Mouse (Mus musculus): Measurements from ENCODE around the gene Ttc9c. TPM values are rescaled to one million over a fixed set of nuclear protein-coding genes. Genes with fewer than 3 reads are reported as not detected.

Gene Ttc9c
- polyA plus RNA-seq, 1 experiment from 2014 or later, result 55.0 TPM

- peak within 1 kb of the TSS; percentile 60 for H3K27ac ChIP-seq (ENCODE audit: low read length)
- H3K4me1 ChIP-seq (ENCODE audit: control insufficient read depth, insufficient read depth, low read length), result peaks cover 25% of the 10 kb centered on the region
- H3K36me3 ChIP-seq (ENCODE audit: control insufficient read depth, insufficient read depth, low read length), result peaks cover 16% of the 10 kb centered on the region
- peak within 1 kb of the TSS; percentile 72 for H3K9ac ChIP-seq (ENCODE audit: low read depth, low read length)
- WGBS, result 2% methylated on average over 25 of the region's 25 CpGs
- H3K4me3 ChIP-seq (ENCODE audit: low read depth, low read length), result peak within 1 kb of the TSS; percentile 68
- peak within 1 kb of the TSS; percentile 93 for H3K4me2 ChIP-seq (ENCODE audit: low read length)
- H3K9me3 ChIP-seq (replicated peaks; ENCODE audit: control insufficient read depth, low read length, poor library complexity, severe bottlenecking), result no peaks in the 10 kb centered on the region
- peak; percentile 75 for ATAC-seq
- no peaks in the 10 kb centered on the region for H3K27me3 ChIP-seq (ENCODE audit: control insufficient read depth, insufficient read depth, low read depth, low read length)
Measured at GRCm38 (mm10) chr19:8798264-8798946, 20.7 kb downstream of the Ttc9c start, which contains the start of gene Polr2g. Gene Polr2g, minus strand, starts transcription at chr19:8798577.

GRCm38 (mm10) chr19:8790171-8790570 lies 29.0 kb downstream of the Ttc9c start:
- Histone ChIP-seq H3K9ac (ENCODE audit: low read depth, low read length) (no peak overlapping the region), H3K27ac (ENCODE audit: low read length) (no peak overlapping the region), H3K9me3 (replicated peaks; ENCODE audit: control insufficient read depth, low read length, poor library complexity, severe bottlenecking) (no peaks in the 10 kb centered on the region), H3K4me1 (ENCODE audit: control insufficient read depth, insufficient read depth, low read length) (peaks cover 14% of the 10 kb centered on the region), H3K4me3 (ENCODE audit: low read depth, low read length) (no peak overlapping the region), H3K27me3 (ENCODE audit: control insufficient read depth, insufficient read depth, low read depth, low read length) (no peaks in the 10 kb centered on the region), H3K36me3 (ENCODE audit: control insufficient read depth, insufficient read depth, low read length) (peaks cover 24% of the 10 kb centered on the region), H3K4me2 (ENCODE audit: low read length) (no peak overlapping the region)
- no peak for ATAC-seq
- WGBS, result 87% methylated on average over 7 of the region's 7 CpGs

- no peaks in the 10 kb centered on the region for H3K9me3 ChIP-seq (replicated peaks; ENCODE audit: control insufficient read depth, low read length, poor library complexity, severe bottlenecking)
- no peak for ATAC-seq
- WGBS, result 24% methylated on average over 1 of the region's 1 CpGs
- H3K27ac ChIP-seq (ENCODE audit: low read length), result peak overlapping the region; percentile 39; the same call in 1 of the 2 replicates
- H3K4me2 ChIP-seq (ENCODE audit: low read length), result no peak overlapping the region
- peaks cover 16% of the 10 kb centered on the region for H3K4me1 ChIP-seq (ENCODE audit: control insufficient read depth, insufficient read depth, low read length)
- H3K27me3 ChIP-seq (ENCODE audit: control insufficient read depth, insufficient read depth, low read depth, low read length), result no peaks in the 10 kb centered on the region
- H3K4me3 ChIP-seq (ENCODE audit: low read depth, low read length), result no peak overlapping the region
- peaks cover 16% of the 10 kb centered on the region for H3K36me3 ChIP-seq (ENCODE audit: control insufficient read depth, insufficient read depth, low read length)
- no peak overlapping the region for H3K9ac ChIP-seq (ENCODE audit: low read depth, low read length)
Measured at GRCm38 (mm10) chr19:8789171-8789570, 30.0 kb downstream of the Ttc9c start.

- H3K4me3 ChIP-seq (ENCODE audit: low read depth, low read length), result no peak overlapping the region
- H3K27me3 ChIP-seq (ENCODE audit: control insufficient read depth, insufficient read depth, low read depth, low read length), result no peaks in the 10 kb centered on the region
- H3K9ac ChIP-seq (ENCODE audit: low read depth, low read length), result 0 out of 2 replicates have a peak overlapping the region, but pooled peaks have one; percentile 10
- 12% methylated on average over 3 of the region's 3 CpGs for WGBS
- peak overlapping the region; percentile 39 for H3K27ac ChIP-seq (ENCODE audit: low read length)
- no peak overlapping the region for H3K4me2 ChIP-seq (ENCODE audit: low read length)
- peaks cover 10% of the 10 kb centered on the region for H3K36me3 ChIP-seq (ENCODE audit: control insufficient read depth, insufficient read depth, low read length)
- no peak for ATAC-seq
- H3K4me1 ChIP-seq (ENCODE audit: control insufficient read depth, insufficient read depth, low read length), result peaks cover 16% of the 10 kb centered on the region
- H3K9me3 ChIP-seq (replicated peaks; ENCODE audit: control insufficient read depth, low read length, poor library complexity, severe bottlenecking), result no peaks in the 10 kb centered on the region
Measured at GRCm38 (mm10) chr19:8788521-8788920, 30.6 kb downstream of the Ttc9c start.

GRCm38 (mm10) chr19:8786008-8786781 lies 32.9 kb downstream of the Ttc9c start, which contains the start of gene Taf6l:
Gene Taf6l, minus strand, starts transcription at chr19:8786417.
- peaks cover 13% of the 10 kb centered on the region; the same call in 1 of the 2 replicates for H3K36me3 ChIP-seq (ENCODE audit: control insufficient read depth, insufficient read depth, low read length)
- H3K4me2 ChIP-seq (ENCODE audit: low read length), result peak within 1 kb of the TSS; percentile 64
- no peaks in the 10 kb centered on the region for H3K27me3 ChIP-seq (ENCODE audit: control insufficient read depth, insufficient read depth, low read depth, low read length)
- WGBS, result 1% methylated on average over 31 of the region's 32 CpGs
- no peaks in the 10 kb centered on the region for H3K9me3 ChIP-seq (replicated peaks; ENCODE audit: control insufficient read depth, low read length, poor library complexity, severe bottlenecking)
- H3K4me3 ChIP-seq (ENCODE audit: low read depth, low read length), result peak within 1 kb of the TSS; percentile 66
- H3K27ac ChIP-seq (ENCODE audit: low read length), result peak within 1 kb of the TSS; percentile 80
- H3K4me1 ChIP-seq (ENCODE audit: control insufficient read depth, insufficient read depth, low read length), result peaks cover 16% of the 10 kb centered on the region
- H3K9ac ChIP-seq (ENCODE audit: low read depth, low read length), result peak within 1 kb of the TSS; percentile 75
- peak; percentile 99 for ATAC-seq

- peak overlapping the region; percentile 99 for H3K27ac ChIP-seq (ENCODE audit: low read length)
- 7% methylated on average over 20 of the region's 20 CpGs for WGBS
Measured at GRCm38 (mm10) chr19:8774951-8775421, 44.1 kb downstream of the Ttc9c start.

GRCm38 (mm10) chr19:8774086-8774835 lies 44.9 kb downstream of the Ttc9c start, which contains the start of gene Tmem179b:
Gene Tmem179b, minus strand, starts transcription at chr19:8774467.
- peak within 1 kb of the TSS; percentile 80 for H3K9ac ChIP-seq (ENCODE audit: low read depth, low read length)
- peak within 1 kb of the TSS; percentile 99 for H3K27ac ChIP-seq (ENCODE audit: low read length)
- no peaks in the 10 kb centered on the region for H3K9me3 ChIP-seq (replicated peaks; ENCODE audit: control insufficient read depth, low read length, poor library complexity, severe bottlenecking)
- peak within 1 kb of the TSS; percentile 82 for H3K4me2 ChIP-seq (ENCODE audit: low read length)
- peaks cover 9% of the 10 kb centered on the region for H3K36me3 ChIP-seq (ENCODE audit: control insufficient read depth, insufficient read depth, low read length)
- under 1% methylated on average over 67 of the region's 68 CpGs for WGBS
- peaks cover 29% of the 10 kb centered on the region for H3K4me1 ChIP-seq (ENCODE audit: control insufficient read depth, insufficient read depth, low read length)
- peak; percentile 95 for ATAC-seq
- H3K27me3 ChIP-seq (ENCODE audit: control insufficient read depth, insufficient read depth, low read depth, low read length), result no peaks in the 10 kb centered on the region
- H3K4me3 ChIP-seq (ENCODE audit: low read depth, low read length), result peak within 1 kb of the TSS; percentile 67

More at GRCm38 (mm10) chr19:8774951-8775421, 44.1 kb downstream of the Ttc9c start:
- H3K4me2 ChIP-seq (ENCODE audit: low read length), result peak overlapping the region; percentile 82
- peaks cover 29% of the 10 kb centered on the region for H3K4me1 ChIP-seq (ENCODE audit: control insufficient read depth, insufficient read depth, low read length)
- H3K9me3 ChIP-seq (replicated peaks; ENCODE audit: control insufficient read depth, low read length, poor library complexity, severe bottlenecking), result no peaks in the 10 kb centered on the region
- H3K27me3 ChIP-seq (ENCODE audit: control insufficient read depth, insufficient read depth, low read depth, low read length), result no peaks in the 10 kb centered on the region
- peaks cover 5% of the 10 kb centered on the region for H3K36me3 ChIP-seq (ENCODE audit: control insufficient read depth, insufficient read depth, low read length)
- peak overlapping the region; percentile 67 for H3K4me3 ChIP-seq (ENCODE audit: low read depth, low read length)
- H3K9ac ChIP-seq (ENCODE audit: low read depth, low read length), result peak overlapping the region; percentile 80
- ATAC-seq, result no peak

GRCm38 (mm10) chr19:8773409-8773808 lies 45.7 kb downstream of the Ttc9c start:
- WGBS, result 72% methylated on average over 6 of the region's 6 CpGs
- Histone ChIP-seq H3K27ac (ENCODE audit: low read length) (no peak overlapping the region; the same call in 1 of the 2 replicates), H3K27me3 (ENCODE audit: control insufficient read depth, insufficient read depth, low read depth, low read length) (no peaks in the 10 kb centered on the region), H3K36me3 (ENCODE audit: control insufficient read depth, insufficient read depth, low read length) (peaks cover 12% of the 10 kb centered on the region), H3K9ac (ENCODE audit: low read depth, low read length) (no peak overlapping the region), H3K4me3 (ENCODE audit: low read depth, low read length) (peak overlapping the region; percentile 67; the same call in 1 of the 2 replicates), H3K4me2 (ENCODE audit: low read length) (peak overlapping the region; percentile 82), H3K9me3 (replicated peaks; ENCODE audit: control insufficient read depth, low read length, poor library complexity, severe bottlenecking) (no peaks in the 10 kb centered on the region), H3K4me1 (ENCODE audit: control insufficient read depth, insufficient read depth, low read length) (peaks cover 29% of the 10 kb centered on the region)
- no peak for ATAC-seq
